Mouse (Mus musculus): Measurements from ENCODE around the gene Fat4. TPM values are rescaled to one million over a fixed set of nuclear protein-coding genes. Genes with fewer than 3 reads are reported as not detected.

The Fat4 gene
- polyA plus RNA-seq, 1 experiment from 2014 or later, result 2.4 TPM

- no peak for TF ChIP-seq CTCF (IDR thresholded peaks at IDR 0.05; ENCODE audit: low read depth)
- no peak for TF ChIP-seq EP300 (optimal IDR thresholded peaks at IDR 0.05)
- 34% methylated on average over 4 of the region's 4 CpGs for WGBS
- no peak for ATAC-seq (ENCODE audit: low FRiP score, low TSS enrichment)
Measured at GRCm38 (mm10) chr3:38928076-38928686, 41.4 kb downstream of the Fat4 start.

DNA sequence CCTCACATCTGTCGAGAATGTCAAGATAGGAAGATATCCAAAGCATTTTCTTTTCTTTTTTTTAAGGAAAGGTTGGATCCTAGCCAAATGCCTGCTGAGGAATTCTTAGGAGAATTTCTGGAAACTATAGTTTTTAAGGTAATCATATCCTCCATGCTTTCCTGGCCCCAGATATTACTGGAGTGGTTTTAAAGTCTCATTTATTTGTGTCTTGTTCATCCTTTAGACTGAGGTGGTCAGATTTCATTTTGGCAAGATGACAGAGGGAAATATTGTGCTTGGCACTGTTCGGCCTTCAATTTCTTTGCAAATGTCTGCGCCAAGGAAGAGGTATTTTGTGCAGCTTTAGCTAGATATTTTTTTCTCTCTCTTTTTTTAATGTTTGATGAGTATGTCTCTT lies 42.0 kb downstream of the Fat4 start:
- Histone ChIP-seq H3K9ac (ENCODE audit: low read length) (no peak overlapping the region), H3K9me3 (ENCODE audit: control insufficient read depth, low read length) (no peaks in the 10 kb centered on the region), H3K36me3 (ENCODE audit: control insufficient read depth, insufficient read depth, low read length) (no peaks in the 10 kb centered on the region), H3K4me1 (replicated peaks; ENCODE audit: control insufficient read depth, insufficient read depth) (no peaks in the 10 kb centered on the region), H3K4me2 (replicated peaks; ENCODE audit: low read depth) (no peak overlapping the region), H3K27me3 (ENCODE audit: control insufficient read depth, insufficient read depth, low read length) (no peaks in the 10 kb centered on the region), H3K4me3 (ENCODE audit: low read depth, low read length) (no peak overlapping the region), H3K27ac (replicated peaks) (no peak overlapping the region)
- no peak for ATAC-seq (ENCODE audit: low FRiP score, low TSS enrichment)
- 53% methylated on average over 3 of the region's 3 CpGs for WGBS
- no peak for TF ChIP-seq CTCF (IDR thresholded peaks at IDR 0.05; ENCODE audit: low read depth)
- no peak for TF ChIP-seq EP300 (optimal IDR thresholded peaks at IDR 0.05)
- no peak for DNase-seq (ENCODE audit: low spot score)

More at GRCm38 (mm10) chr3:38928076-38928686, 41.4 kb downstream of the Fat4 start:
- Histone ChIP-seq H3K27me3 (ENCODE audit: control insufficient read depth, insufficient read depth, low read length) (no peaks in the 10 kb centered on the region), H3K4me2 (replicated peaks; ENCODE audit: low read depth) (no peak overlapping the region), H3K27ac (replicated peaks) (no peak overlapping the region), H3K4me1 (replicated peaks; ENCODE audit: control insufficient read depth, insufficient read depth) (no peaks in the 10 kb centered on the region), H3K9me3 (ENCODE audit: control insufficient read depth, low read length) (no peaks in the 10 kb centered on the region), H3K9ac (ENCODE audit: low read length) (no peak overlapping the region), H3K4me3 (ENCODE audit: low read depth, low read length) (no peak overlapping the region), H3K36me3 (ENCODE audit: control insufficient read depth, insufficient read depth, low read length) (no peaks in the 10 kb centered on the region)
- no peak for DNase-seq (ENCODE audit: low spot score)

DNA sequence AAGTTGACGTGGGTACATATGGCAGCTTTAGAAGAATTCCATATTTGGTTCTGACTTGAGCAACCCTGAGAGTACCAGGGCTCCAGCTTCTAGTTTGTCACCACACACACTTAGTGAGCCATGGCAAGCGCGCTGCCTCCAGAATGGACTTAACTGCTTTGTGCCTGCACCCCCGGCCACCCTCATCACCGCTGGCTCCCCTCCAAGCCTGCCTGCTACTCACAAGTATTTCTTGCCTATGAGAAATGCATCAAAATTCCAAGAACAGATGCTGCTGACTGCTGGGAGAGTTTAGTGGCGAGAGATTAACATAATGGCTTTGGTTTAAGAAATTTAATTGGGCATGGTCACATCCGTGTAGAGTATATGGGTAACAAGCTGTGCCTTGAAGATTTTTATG lies 48.0 kb downstream of the Fat4 start:
- Histone ChIP-seq H3K9me3 (ENCODE audit: control insufficient read depth, low read length) (no peaks in the 10 kb centered on the region), H3K9ac (ENCODE audit: low read length) (no peak overlapping the region), H3K36me3 (ENCODE audit: control insufficient read depth, insufficient read depth, low read length) (no peaks in the 10 kb centered on the region), H3K27ac (replicated peaks) (peak overlapping the region; percentile 35; the same call in 1 of the 2 replicates), H3K4me1 (replicated peaks; ENCODE audit: control insufficient read depth, insufficient read depth) (peaks cover 3% of the 10 kb centered on the region; the same call in 1 of the 2 replicates), H3K27me3 (ENCODE audit: control insufficient read depth, insufficient read depth, low read length) (no peaks in the 10 kb centered on the region), H3K4me3 (ENCODE audit: low read depth, low read length) (no peak overlapping the region), H3K4me2 (replicated peaks; ENCODE audit: low read depth) (no peak overlapping the region)
- 59% methylated on average over 7 of the region's 7 CpGs for WGBS
- ATAC-seq (ENCODE audit: low FRiP score, low TSS enrichment), result no peak
- TF ChIP-seq CTCF (IDR thresholded peaks at IDR 0.05; ENCODE audit: low read depth) (no peak), EP300 (optimal IDR thresholded peaks at IDR 0.05) (no peak)
- DNase-seq (ENCODE audit: low spot score), result no peak

- no peaks in the 10 kb centered on the region for H3K9me3 ChIP-seq (ENCODE audit: control insufficient read depth, low read length)
- no peaks in the 10 kb centered on the region for H3K36me3 ChIP-seq (ENCODE audit: control insufficient read depth, insufficient read depth, low read length)
- no peaks in the 10 kb centered on the region for H3K27me3 ChIP-seq (ENCODE audit: control insufficient read depth, insufficient read depth, low read length)
- WGBS, result 55% methylated on average over 7 of the region's 7 CpGs
- no peak overlapping the region for H3K9ac ChIP-seq (ENCODE audit: low read length)
- 0 out of 2 replicates have a peak overlapping the region, but pooled peaks have one; percentile 2 for H3K4me2 ChIP-seq (replicated peaks; ENCODE audit: low read depth)
- no peak for TF ChIP-seq CTCF (IDR thresholded peaks at IDR 0.05; ENCODE audit: low read depth)
- TF ChIP-seq EP300 (optimal IDR thresholded peaks at IDR 0.05), result no peak
- ATAC-seq (ENCODE audit: low FRiP score, low TSS enrichment), result peak; percentile 21; the same call in 1 of the 2 replicates
- H3K4me1 ChIP-seq (replicated peaks; ENCODE audit: control insufficient read depth, insufficient read depth), result peaks cover 3% of the 10 kb centered on the region; the same call in 1 of the 2 replicates
- no peak for DNase-seq (ENCODE audit: low spot score)
- H3K4me3 ChIP-seq (ENCODE audit: low read depth, low read length), result no peak overlapping the region
- peak overlapping the region; percentile 61; the same call in 1 of the 2 replicates for H3K27ac ChIP-seq (replicated peaks)
Measured at GRCm38 (mm10) chr3:38936485-38936884, 49.7 kb downstream of the Fat4 start.

DNA sequence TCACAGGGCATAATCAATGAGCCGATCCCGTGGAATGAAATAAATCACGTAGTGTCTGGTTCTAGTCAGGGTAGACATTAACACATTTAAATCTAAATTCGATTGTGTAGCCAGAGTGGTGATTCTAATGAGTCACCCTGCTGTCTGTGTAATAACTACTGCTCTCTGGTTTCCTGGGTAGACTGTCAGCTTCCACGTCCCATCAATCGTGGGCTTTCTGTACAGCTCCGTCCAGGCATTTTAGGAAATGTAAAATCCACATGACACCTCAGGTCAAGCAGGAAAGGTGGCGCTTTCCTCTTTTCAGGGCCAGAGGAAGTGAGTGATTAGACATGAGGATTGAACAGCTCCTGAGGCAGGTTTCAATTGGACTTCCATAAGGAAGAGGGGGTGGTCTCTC lies 50.4 kb downstream of the Fat4 start:
- DNase-seq (ENCODE audit: low spot score) (no peak), ATAC-seq (ENCODE audit: low FRiP score, low TSS enrichment) (no peak; the same call in 1 of the 2 replicates)
- Histone ChIP-seq H3K4me1 (replicated peaks; ENCODE audit: control insufficient read depth, insufficient read depth) (peaks cover 3% of the 10 kb centered on the region; the same call in 1 of the 2 replicates), H3K36me3 (ENCODE audit: control insufficient read depth, insufficient read depth, low read length) (no peaks in the 10 kb centered on the region), H3K4me3 (ENCODE audit: low read depth, low read length) (no peak overlapping the region), H3K9ac (ENCODE audit: low read length) (no peak overlapping the region), H3K27me3 (ENCODE audit: control insufficient read depth, insufficient read depth, low read length) (no peaks in the 10 kb centered on the region), H3K9me3 (ENCODE audit: control insufficient read depth, low read length) (no peaks in the 10 kb centered on the region), H3K27ac (replicated peaks) (peak overlapping the region; percentile 61; the same call in 1 of the 2 replicates), H3K4me2 (replicated peaks; ENCODE audit: low read depth) (0 out of 2 replicates have a peak overlapping the region, but pooled peaks have one; percentile 2)
- 51% methylated on average over 8 of the region's 8 CpGs for WGBS
- TF ChIP-seq CTCF (IDR thresholded peaks at IDR 0.05; ENCODE audit: low read depth) (no peak), EP300 (optimal IDR thresholded peaks at IDR 0.05) (no peak)

- Histone ChIP-seq H3K4me1 (replicated peaks; ENCODE audit: control insufficient read depth, insufficient read depth) (peaks cover 3% of the 10 kb centered on the region; the same call in 1 of the 2 replicates), H3K4me3 (ENCODE audit: low read depth, low read length) (no peak overlapping the region), H3K36me3 (ENCODE audit: control insufficient read depth, insufficient read depth, low read length) (0 out of 2 replicates have a peak, but pooled peaks cover 2% of the 10 kb centered on the region), H3K27ac (replicated peaks) (0 out of 2 replicates have a peak overlapping the region, but pooled peaks have one; percentile 24), H3K27me3 (ENCODE audit: control insufficient read depth, insufficient read depth, low read length) (no peaks in the 10 kb centered on the region), H3K4me2 (replicated peaks; ENCODE audit: low read depth) (no peak overlapping the region), H3K9me3 (ENCODE audit: control insufficient read depth, low read length) (no peaks in the 10 kb centered on the region), H3K9ac (ENCODE audit: low read length) (no peak overlapping the region)
- ATAC-seq (ENCODE audit: low FRiP score, low TSS enrichment), result no peak
- WGBS, result 39% methylated on average over 5 of the region's 5 CpGs
- no peak for DNase-seq (ENCODE audit: low spot score)
- TF ChIP-seq CTCF (IDR thresholded peaks at IDR 0.05; ENCODE audit: low read depth) (no peak), EP300 (optimal IDR thresholded peaks at IDR 0.05) (no peak)
Measured at GRCm38 (mm10) chr3:38938136-38938535, 51.4 kb downstream of the Fat4 start.
